Mouse (Mus musculus) ES-E14 (cell line): Measurements from ENCODE around the gene Auh. TPM values are rescaled to one million over a fixed set of nuclear protein-coding genes. Genes with fewer than 3 reads are reported as not detected.
A peak's percentile ranks its signal among the peaks of the same experiment; 100 is the strongest.

Source experiments
- DNase-seq: peaks from one replicate; pipeline ENCODE4 v3.0.0-alpha.2; 2013; ENCODE audit warnings: low read depth, low spot score
- H3K27ac ChIP-seq: 2 replicates; pipeline ENCODE4 v1.5.1; 2012; ENCODE audit warnings: low read depth, mild to moderate bottlenecking, low read length, moderate library complexity, mixed read lengths; ENCODE audit not compliant: poor library complexity, insufficient read depth, severe bottlenecking
- H3K36me3 ChIP-seq: 2 replicates; pipeline ENCODE4 v1.6.1; 2012; ENCODE audit warnings: mild to moderate bottlenecking, low read length, moderate library complexity, mixed read lengths; ENCODE audit not compliant: control insufficient read depth, poor library complexity, insufficient read depth, severe bottlenecking
- H3K4me1 ChIP-seq, 2 experiments: fragments of 150-350 bp in 1 of 2; sonication (generic) in 1 of 2; 2 replicates each; pipeline ENCODE4 v1.6.1; 2012; ENCODE audit warnings: low read length in 2 of 2, mild to moderate bottlenecking in 1 of 2, mixed read lengths in 1 of 2; ENCODE audit not compliant: control insufficient read depth in 2 of 2, insufficient read depth in 2 of 2, poor library complexity in 1 of 2
- H3K4me3 ChIP-seq, 2 experiments: fragments of 150-350 bp in 1 of 2; sonication (generic) in 1 of 2; 2 replicates each; pipeline ENCODE4 v1.5.1; 2012; ENCODE audit warnings: low read length in 2 of 2, low read depth in 1 of 2, mild to moderate bottlenecking in 1 of 2, mixed read lengths in 1 of 2; ENCODE audit not compliant: insufficient read depth in 1 of 2, poor library complexity in 1 of 2, severe bottlenecking in 1 of 2
- H3K9ac ChIP-seq: 2 replicates; pipeline ENCODE4 v1.6.1; 2012; ENCODE audit warnings: low read depth, mild to moderate bottlenecking, low read length, mixed read lengths; ENCODE audit not compliant: poor library complexity, insufficient read depth, severe bottlenecking
- H3K9me3 ChIP-seq: fragments of 150-350 bp; sonication (generic); 2 replicates; pipeline ENCODE4 v1.6.1; 2012; ENCODE audit warnings: low read depth, mild to moderate bottlenecking, low read length; ENCODE audit not compliant: control insufficient read depth, insufficient read depth
- CHD2 ChIP-seq: IDR thresholded peaks from 2 replicates; pipeline ENCODE4 v1.6.1; 2014; ENCODE audit warnings: mild to moderate bottlenecking, low read depth, low read length, inconsistent platforms
- HCFC1 ChIP-seq: IDR thresholded peaks from 2 replicates; pipeline ENCODE4 v1.6.1; 2012; ENCODE audit warnings: low read length, inconsistent platforms, borderline replicate concordance; ENCODE audit not compliant: insufficient read depth
- MAFK ChIP-seq: IDR thresholded peaks from 2 replicates; pipeline ENCODE4 v1.6.1; 2014; ENCODE audit warnings: mild to moderate bottlenecking, low read depth, low read length, inconsistent platforms; ENCODE audit not compliant: insufficient read depth
- ZC3H11A ChIP-seq: IDR thresholded peaks from 2 replicates; pipeline ENCODE4 v1.6.1; 2012; ENCODE audit warnings: low read depth, mild to moderate bottlenecking, inconsistent platforms, low read length, borderline replicate concordance
- ZNF384 ChIP-seq: IDR thresholded peaks from 2 replicates; pipeline ENCODE4 v1.6.1; 2012; ENCODE audit warnings: low read depth, low read length, inconsistent platforms
- in situ Hi-C, 2 experiments: fragments of 600-800 bp; cut with MboI; formaldehyde crosslinking; loops; one replicate each; pipeline ENCODE4 v1.15.1; 2025; ENCODE audit warnings: low sequenced_read_pairs in 2 of 2, inconsistent platforms in 1 of 2; ENCODE audit not compliant: unreplicated experiment in 2 of 2
- total RNA-seq: library from RNA; depleted of rRNA; stranded (reverse); fragments of 300-350 nt; gene quantifications from 2 replicates; pipeline ENCODE4 v1.2.3, GENCODE M21; 2012

The Auh gene
- total RNA-seq, 1 experiment: 14.5 TPM

DNA sequence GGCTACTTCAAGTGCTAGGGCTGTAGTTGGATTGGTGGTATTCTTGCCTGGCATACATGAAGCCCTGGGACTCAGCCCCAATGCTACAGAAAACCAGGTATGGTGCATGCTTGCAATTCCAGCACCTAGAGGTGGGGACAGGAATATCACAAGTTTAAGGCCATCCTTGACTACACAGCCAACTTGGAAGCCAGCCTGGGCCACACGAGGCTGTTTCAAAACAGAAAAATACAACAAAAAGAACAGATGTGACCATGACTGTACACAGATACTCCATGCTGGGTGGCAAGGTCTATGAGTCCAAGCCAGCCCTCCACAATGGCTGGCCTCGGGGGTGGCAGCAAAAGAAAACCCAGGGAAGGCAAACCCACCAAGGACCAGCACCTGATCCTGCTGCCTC, 95.7 kb downstream of the Auh start:
- no peak overlapping the region for H3K27ac ChIP-seq
- TF ChIP-seq ZNF384: no peak
- no peak for TF ChIP-seq HCFC1
- TF ChIP-seq ZC3H11A: no peak
- H3K9ac ChIP-seq: no peak overlapping the region
- in situ Hi-C loops: loop anchor here in 1 of 2 experiments (10.0 kb wide), 1 partner anchor 151 kb away; the partner anchor contains the start of gene Nfil3
- H3K9me3 ChIP-seq: no peaks in the 10 kb centered on the region
- H3K4me3 ChIP-seq: no peak overlapping the region
- no peaks in the 10 kb centered on the region for H3K36me3 ChIP-seq
- no peak for DNase-seq
- H3K4me1 ChIP-seq: no peaks in the 10 kb centered on the region

DNA sequence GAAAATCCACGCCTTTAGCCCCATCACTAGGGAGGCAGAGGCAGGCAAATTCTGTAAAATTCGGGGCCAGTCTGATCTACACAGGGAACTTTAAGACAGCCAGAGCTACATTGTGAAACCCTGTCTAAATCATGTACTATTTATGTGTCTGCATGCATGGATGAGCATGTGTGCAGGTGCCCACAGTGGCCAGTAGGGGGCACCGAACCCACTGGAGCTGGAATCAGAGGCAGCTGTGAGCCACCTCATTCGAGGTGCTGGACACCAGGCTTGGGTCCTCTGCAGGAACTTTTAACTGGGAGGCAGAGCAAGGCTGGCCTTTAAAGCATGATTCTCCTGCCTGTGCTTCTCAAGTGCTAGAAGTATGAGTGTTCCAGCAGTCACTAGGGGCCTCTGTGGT, 96.3 kb downstream of the Auh start:
- no peak for DNase-seq
- in situ Hi-C loops: loop anchor here in 1 of 2 experiments (10.0 kb wide), 1 partner anchor 152 kb away; the partner anchor contains the start of gene Nfil3
- TF ChIP-seq ZNF384 (no peak), ZC3H11A (peak; percentile 27), MAFK (no peak), HCFC1 (no peak), CHD2 (no peak)

DNA sequence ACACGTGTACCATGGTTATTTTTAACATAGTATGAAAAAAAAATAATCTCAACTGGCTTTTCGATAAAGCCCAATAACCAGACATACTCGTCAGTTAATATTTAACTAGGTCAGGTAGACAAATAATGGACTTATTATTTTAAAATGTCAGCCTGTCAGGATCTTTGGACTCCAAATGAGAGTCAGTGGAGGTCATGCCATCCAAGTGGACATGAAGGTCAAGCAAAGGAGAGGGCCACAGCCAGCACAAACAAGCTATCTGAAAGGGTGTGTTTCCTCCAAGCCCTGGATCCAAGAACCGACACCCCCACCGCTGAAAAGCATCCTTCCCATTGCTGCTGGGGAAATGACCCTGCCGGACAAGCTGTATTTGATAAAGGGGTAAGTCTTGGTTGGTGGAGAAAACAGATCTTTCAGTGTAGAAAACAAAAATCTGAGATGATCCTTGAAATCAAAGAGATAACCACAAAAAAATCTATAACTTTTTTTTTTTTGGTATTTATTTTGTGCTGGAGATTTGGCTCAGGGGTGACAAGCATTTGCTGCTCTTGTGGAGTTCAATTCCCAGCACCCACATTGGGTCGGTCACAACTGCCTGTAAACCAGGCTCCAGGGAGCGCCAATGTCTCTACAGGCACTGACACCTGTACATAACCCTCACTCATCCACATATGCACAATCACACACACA, 96.9 kb downstream of the Auh start:
- DNase-seq: no peak
- Histone ChIP-seq H3K4me1 (no peaks in the 10 kb centered on the region), H3K9me3 (no peaks in the 10 kb centered on the region), H3K27ac (no peak overlapping the region), H3K36me3 (no peaks in the 10 kb centered on the region), H3K4me3 (no peak overlapping the region), H3K9ac (no peak overlapping the region)
- TF ChIP-seq HCFC1 (no peak), MAFK (no peak), ZNF384 (no peak), CHD2 (no peak), ZC3H11A (no peak)
- in situ Hi-C loops: loop anchor here in 1 of 2 experiments (10.0 kb wide), 1 partner anchor 152 kb away; the partner anchor contains the start of gene Nfil3

More for the DNA sequence above, 96.3 kb downstream of the Auh start:
- Histone ChIP-seq H3K27ac (no peak overlapping the region), H3K9me3 (no peaks in the 10 kb centered on the region), H3K9ac (no peak overlapping the region), H3K4me3 (no peak overlapping the region), H3K36me3 (no peaks in the 10 kb centered on the region), H3K4me1 (no peaks in the 10 kb centered on the region)

DNA sequence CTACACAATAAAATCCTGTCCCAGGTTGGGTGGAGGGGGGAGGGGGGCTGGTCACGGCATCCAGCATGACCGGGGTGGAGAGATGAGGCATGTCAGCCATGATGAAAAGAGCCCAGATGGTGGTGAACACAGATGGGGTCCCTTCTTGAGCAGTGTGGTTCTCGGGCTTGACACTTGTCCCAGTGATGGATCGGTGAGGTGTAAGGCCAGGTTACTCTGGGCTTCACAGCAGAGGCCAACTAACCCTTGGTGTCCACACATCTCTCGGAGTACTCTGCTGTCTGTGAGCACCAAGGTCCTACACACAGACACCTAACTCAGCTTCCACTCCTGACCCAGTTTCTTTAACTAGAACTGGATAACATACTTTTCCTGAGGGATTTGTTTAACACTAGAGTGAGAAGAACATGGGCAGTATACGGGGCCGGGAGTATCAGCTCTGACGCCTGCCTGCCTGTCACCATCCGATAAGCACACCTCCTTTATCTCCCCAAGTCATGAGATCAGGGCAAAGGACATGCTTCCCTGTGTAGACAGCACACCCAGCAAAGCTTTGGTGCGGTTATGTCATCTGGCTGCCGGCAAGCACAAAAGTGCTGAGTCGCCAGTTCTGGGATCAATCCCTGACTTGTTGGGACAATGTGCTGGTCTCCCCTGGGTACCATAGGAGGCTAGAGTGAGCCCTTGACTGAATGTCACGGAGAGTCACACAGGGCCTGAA, 98.3 kb downstream of the Auh start:
- TF ChIP-seq HCFC1 (no peak), MAFK (peak; percentile 90), ZC3H11A (no peak), ZNF384 (no peak)
- no peak overlapping the region for H3K9ac ChIP-seq
- in situ Hi-C loops: loop anchor here in 1 of 2 experiments (10.0 kb wide), 1 partner anchor 154 kb away; the partner anchor contains the start of gene Nfil3
- no peak for DNase-seq
- no peaks in the 10 kb centered on the region for H3K36me3 ChIP-seq
- no peaks in the 10 kb centered on the region for H3K9me3 ChIP-seq
- no peak overlapping the region for H3K27ac ChIP-seq
- H3K4me3 ChIP-seq: no peak overlapping the region
- H3K4me1 ChIP-seq: no peaks in the 10 kb centered on the region
